Mouse (Mus musculus) sigmoid colon, adult 10 weeks (tissue): ENCODE measurements around the gene Glmp. TPM values are rescaled to one million over a fixed set of nuclear protein-coding genes. Genes with fewer than 3 reads are reported as not detected.

Experiments used
- polyA plus RNA-seq: library from polyadenylated mRNA; stranded (reverse); fragments of 350-450 nt; fragmentation: Illumina TruSeq; extraction: RNeasy Lipid Tissue Mini Kit (QIAGEN cat#74804); gene quantifications from one replicate; pipeline ENCODE4 v1.2.3, GENCODE M21; 2014; ENCODE audit warnings: low read depth, low replicate concordance

Glmp gene
- 3.2 TPM for polyA plus RNA-seq

GRCm38 (mm10) chr3:88324951-88325405 is at the start of gene Glmp:
TSS of gene Glmp (plus strand) at chr3:88325023.

GRCm38 (mm10) chr3:88287110-88287509 is 37.7 kb upstream of the Glmp start, which contains the start of gene Gm38392:
TSS of gene Gm38392 (minus strand) at chr3:88287210.

GRCm38 (mm10) chr3:88296561-88297318 is 28.1 kb upstream of the Glmp start, which contains the start of the genes Tsacc and Cct3:
TSS of gene Tsacc (minus strand) at chr3:88296999.
TSS of gene Cct3 (plus strand) at chr3:88297116.

GRCm38 (mm10) chr3:88336058-88337013 is 11.5 kb downstream of the Glmp start, which contains the start of the genes Tmem79 and Smg5:
TSS of gene Tmem79 (minus strand) at chr3:88336148.
TSS of gene Smg5 (plus strand) at chr3:88336260.

GRCm38 (mm10) chr3:88364337-88364736 is 39.5 kb downstream of the Glmp start, which contains the start of gene Paqr6:
TSS of gene Paqr6 (plus strand) at chr3:88364584.

GRCm38 (mm10) chr3:88372643-88373042 is 47.8 kb downstream of the Glmp start, which contains the start of gene Bglap3:
TSS of gene Bglap3 (minus strand) at chr3:88372743.

GRCm38 (mm10) chr3:88378599-88378998 is 53.8 kb downstream of the Glmp start, which contains the start of gene Bglap2:
TSS of gene Bglap2 (minus strand) at chr3:88378699.

Other genes with a start within 250 kb of the Glmp start
- not detected for gene Ttc24, start 246.7 kb upstream of the Glmp start, polyA plus RNA-seq
- gene Iqgap3, start 243.1 kb upstream of the Glmp start, polyA plus RNA-seq, result 0.54 TPM
- 18.0 TPM for gene Mef2d, start 182.7 kb upstream of the Glmp start, polyA plus RNA-seq
- gene Rhbg, start 70.3 kb upstream of the Glmp start, polyA plus RNA-seq, result not detected
- not detected for gene Gm38392, start 37.8 kb upstream of the Glmp start, polyA plus RNA-seq
- 3.9 TPM for gene Tsacc, start 28.0 kb upstream of the Glmp start, polyA plus RNA-seq
- 72.4 TPM for gene Cct3, start 27.9 kb upstream of the Glmp start, polyA plus RNA-seq
- 2.1 TPM for gene Tmem79, start 11.1 kb downstream of the Glmp start, polyA plus RNA-seq
- 28.6 TPM for gene Smg5, start 11.2 kb downstream of the Glmp start, polyA plus RNA-seq
- gene Paqr6, start 39.6 kb downstream of the Glmp start, polyA plus RNA-seq, result 0.85 TPM
- gene Bglap3, start 47.7 kb downstream of the Glmp start, polyA plus RNA-seq, result 4.0 TPM
- not detected for gene Bglap2, start 53.7 kb downstream of the Glmp start, polyA plus RNA-seq
- gene Bglap, start 59.4 kb downstream of the Glmp start, polyA plus RNA-seq, result not detected
- gene Pmf1, start 85.3 kb downstream of the Glmp start, polyA plus RNA-seq, result 3.8 TPM
- gene Slc25a44, start 100.1 kb downstream of the Glmp start, polyA plus RNA-seq, result 9.8 TPM
- 128 TPM for gene Sema4a, start 136.2 kb downstream of the Glmp start, polyA plus RNA-seq
- gene Lmna, start 184.9 kb downstream of the Glmp start, polyA plus RNA-seq, result 24.9 TPM
- gene Mex3a, start 207.4 kb downstream of the Glmp start, polyA plus RNA-seq, result 1.3 TPM
- gene Rab25, start 223.3 kb downstream of the Glmp start, polyA plus RNA-seq, result 16.6 TPM
- 6.8 TPM for gene Lamtor2, start 228.1 kb downstream of the Glmp start, polyA plus RNA-seq
- 18.9 TPM for gene Ubqln4, start 228.7 kb downstream of the Glmp start, polyA plus RNA-seq